Mouse (Mus musculus) testis, adult 2 months (tissue): ENCODE measurements at regions not wholly inside any gene's neighbourhood (a gene's known extent, or its start where the extent isn't known, plus 50 kb on each side); places are given as distances from the start of the nearest gene placed in this dataset.

Experiments
- CTCF ChIP-seq: fragments of 200-500 bp; IDR thresholded peaks from 2 replicates; pipeline ENCODE4 v1.5.1; 2012; ENCODE audit warnings: low read depth, mild to moderate bottlenecking, inconsistent platforms, low read length, moderate library complexity; ENCODE audit not compliant: control insufficient read depth, insufficient read depth, insufficient replicate concordance
- POLR2A ChIP-seq: fragments of 200-500 bp; IDR thresholded peaks from 2 replicates; pipeline ENCODE4 v1.6.1; 2012; ENCODE audit warnings: low read depth, mild to moderate bottlenecking, inconsistent platforms, low read length, moderate library complexity; ENCODE audit not compliant: control insufficient read depth

- TF ChIP-seq CTCF (no peak), POLR2A (no peak)
Measured at GRCm38 (mm10) chr3:129004085-129004484, 195.6 kb upstream of the Pitx2 start.
